ENCODE assay signal across 8 mouse cellular contexts in genomic region chr5:142814161-142814651, GRCm38 (mm10). TPM values are rescaled to one million over a fixed set of nuclear protein-coding genes. Genes with fewer than 3 reads are reported as not detected.
DNase-seq lines count a peak whose midpoint lies in the region; ATAC-seq and TF ChIP-seq lines count a peak whose summit lies in the region.

No protein-coding gene starts in this region.

- H3K4me2 ChIP-seq in embryonic facial prominence, embryonic 14.5 days (ENCODE audit: low read depth, low read length) = peak overlapping the region; percentile 99
- H3K4me2 ChIP-seq in midbrain, embryonic 12.5 days (replicated peaks) = peak overlapping the region; percentile 94

- peak overlapping the region; percentile 9; the same call in 1 of the 2 replicates for H3K9ac ChIP-seq in ES-E14 (ENCODE audit: insufficient read depth, low read depth, low read length, poor library complexity, severe bottlenecking)
- H3K9ac ChIP-seq in embryonic facial prominence, embryonic 14.5 days (ENCODE audit: low read depth, low read length) = peak overlapping the region; percentile 100
- H3K9ac ChIP-seq in midbrain, embryonic 12.5 days (replicated peaks) = peak overlapping the region; percentile 100

- H3K4me1 ChIP-seq in ES-E14 (ENCODE audit: control insufficient read depth in 2 of 2, insufficient read depth in 2 of 2, low read length in 2 of 2, poor library complexity in 1 of 2) = peaks cover 3 to 37% of the 10 kb centered on the region in 2 experiments; a peak in 3 of 4 replicates
- H3K4me1 ChIP-seq in embryonic facial prominence, embryonic 14.5 days (ENCODE audit: control insufficient read depth, insufficient read depth, low read length) = peaks cover 36% of the 10 kb centered on the region
- peaks cover 40% of the 10 kb centered on the region for H3K4me1 ChIP-seq in midbrain, embryonic 12.5 days

- H3K36me3 ChIP-seq in ES-E14 (ENCODE audit: control insufficient read depth, insufficient read depth, low read length, poor library complexity, severe bottlenecking) = no peaks in the 10 kb centered on the region
- peaks cover 54% of the 10 kb centered on the region for H3K36me3 ChIP-seq in embryonic facial prominence, embryonic 14.5 days (ENCODE audit: control insufficient read depth, insufficient read depth, low read length)
- H3K36me3 ChIP-seq in midbrain, embryonic 12.5 days = peaks cover 18% of the 10 kb centered on the region

- H3K4me3 ChIP-seq in ES-E14 (ENCODE audit: insufficient read depth in 1 of 2, low read depth in 1 of 2, low read length in 2 of 2, poor library complexity in 1 of 2, severe bottlenecking in 1 of 2) = peak overlapping the region; percentile 38 to 42
- peak overlapping the region; percentile 98 for H3K4me3 ChIP-seq in embryonic facial prominence, embryonic 14.5 days (ENCODE audit: low read depth, low read length)
- H3K4me3 ChIP-seq in midbrain, embryonic 12.5 days = peak overlapping the region; percentile 90

- WGBS in embryonic facial prominence, embryonic 14.5 days = under 1% methylated on average over 18 of the region's 22 CpGs
- 1% methylated on average over 22 of the region's 22 CpGs for WGBS in midbrain, embryonic 12.5 days

- H3K27ac ChIP-seq in ES-E14 (ENCODE audit: insufficient read depth, low read depth, low read length, poor library complexity, severe bottlenecking) = no peak overlapping the region
- H3K27ac ChIP-seq in embryonic facial prominence, embryonic 14.5 days (replicated peaks; ENCODE audit: low read depth, low read length) = peak overlapping the region; percentile 100
- peak overlapping the region; percentile 100 for H3K27ac ChIP-seq in midbrain, embryonic 12.5 days (replicated peaks)

- no peaks in the 10 kb centered on the region for H3K27me3 ChIP-seq in embryonic facial prominence, embryonic 14.5 days (replicated peaks; ENCODE audit: control insufficient read depth, insufficient read depth, low read length)
- H3K27me3 ChIP-seq in midbrain, embryonic 12.5 days = no peaks in the 10 kb centered on the region

- no peak for DNase-seq in frontal cortex, adult 2 months (ENCODE audit: extremely low spot score in 1 of 2, low spot score in 1 of 2)
- DNase-seq in ES-E14 (ENCODE audit: low read depth, low spot score) = no peak
- no peak for DNase-seq in embryonic facial prominence, embryonic 14.5 days (ENCODE audit: low spot score)
- DNase-seq in heart, postnatal 14 days = peak; percentile 66 to 70
- peak; percentile 50 to 53 for DNase-seq in left cerebral cortex, postnatal 36 days (ENCODE audit: low spot score in 2 of 2)

- no peaks in the 10 kb centered on the region for H3K9me3 ChIP-seq in ES-E14 (ENCODE audit: control insufficient read depth, insufficient read depth, low read depth, low read length)
- H3K9me3 ChIP-seq in embryonic facial prominence, embryonic 14.5 days (ENCODE audit: control insufficient read depth, low read length) = no peaks in the 10 kb centered on the region
- no peaks in the 10 kb centered on the region for H3K9me3 ChIP-seq in midbrain, embryonic 12.5 days

- intact Hi-C loops in heart, postnatal 14 days (cut with DNase I) = no loop called here
- intact Hi-C loops in left cerebral cortex, postnatal 36 days (cut with DNase I) = no loop called here

- in situ Hi-C loops in ES-E14 (cut with MboI; ENCODE audit: low sequenced_read_pairs in 2 of 2, unreplicated experiment in 2 of 2) = no loop called here

- 0 out of 2 replicates have a peak, but pooled peaks have one; percentile 5 for ATAC-seq in frontal cortex, adult (ENCODE audit: low TSS enrichment)
- no peak for ATAC-seq in embryonic facial prominence, embryonic 14.5 days (ENCODE audit: low read depth)
- ATAC-seq in midbrain, embryonic 12.5 days (ENCODE audit: low FRiP score, low read depth) = no peak
- ATAC-seq in inflammation-experienced regulatory T-cells, adult 6 months = no peak

TF ChIP-seq in ES-E14, 5 proteins besides CTCF, POLR2A, EP300 and RAD21:
- TF ChIP-seq ZNF384 (IDR thresholded peaks at IDR 0.05; ENCODE audit: low read depth, low read length) (no peak), CHD2 (IDR thresholded peaks at IDR 0.05; ENCODE audit: low read depth, low read length) (no peak), HCFC1 (IDR thresholded peaks at IDR 0.05; ENCODE audit: borderline replicate concordance, insufficient read depth, low read length) (no peak), MAFK (IDR thresholded peaks at IDR 0.05; ENCODE audit: insufficient read depth, low read depth, low read length) (no peak), ZC3H11A (IDR thresholded peaks at IDR 0.05; ENCODE audit: borderline replicate concordance, low read depth, low read length) (no peak)

RNA-seq across cellular contexts. Expression of gene Tnrc18, which starts 3.3 kb away (rescaled TPM):
- polyA plus RNA-seq in frontal cortex, adult 2 months (2012; rRNA removed) = 38.1 and 38.2 TPM in 2 replicates
- 12.9 and 20.7 TPM in 2 replicates for total RNA-seq in ES-E14 (2012; rRNA removed)
- 32.9 and 36.9 TPM in 2 replicates for polyA plus RNA-seq in embryonic facial prominence, embryonic 14.5 days (2014; fragmentation: Nextera tagmentation; extraction: Ambion mirVana)
- 10 to 100 TPM; 75.6 to 83.8 TPM for total RNA-seq in heart, postnatal 14 days (2021)
- 100 to 1,000 TPM; 117 to 147 TPM for total RNA-seq in left cerebral cortex, postnatal 36 days (2021)
- polyA plus RNA-seq in midbrain, embryonic 12.5 days (2016; fragmentation: Nextera tagmentation; extraction: Ambion mirVana) = 61.1 and 64.1 TPM in 2 replicates
- 1 to 10 TPM; 1.6 to 4.4 (median 2.9) TPM for polyA plus RNA-seq in inflammation-experienced regulatory T-cells, adult 6 months (2017; shearing (Covaris generic))

Comparison
In these comparisons a context has a peak if more than half of its experiments do, and no peak if none do; other contexts are left out.
1. DNase-seq: peak in heart, postnatal 14 days (2 of 2) and left cerebral cortex, postnatal 36 days (2 of 2); none in frontal cortex, adult 2 months (0 of 2), ES-E14 (single experiment) and embryonic facial prominence, embryonic 14.5 days (single experiment).
2. H3K4me3 ChIP-seq: peak in every context shown above with its lines; median percentile 98 in embryonic facial prominence, embryonic 14.5 days; 90 in midbrain, embryonic 12.5 days; 40 in ES-E14.
3. H3K9ac ChIP-seq: peak in every context shown above with its lines; median percentile 100 in embryonic facial prominence, embryonic 14.5 days; 100 in midbrain, embryonic 12.5 days; 9 in ES-E14.